Mouse (Mus musculus) CH12.LX (cell line): ENCODE measurements around the gene Car10. TPM values are rescaled to one million over a fixed set of nuclear protein-coding genes. Genes with fewer than 3 reads are reported as not detected.

Experiments
- DNase-seq: peaks from one replicate; pipeline ENCODE4 v3.0.0-alpha.2; 2013; ENCODE audit errors: extremely low read depth
- H3K27ac ChIP-seq: 2 replicates; pipeline ENCODE4 v1.5.1; 2012; ENCODE audit warnings: low read depth, mild to moderate bottlenecking, control low read depth, moderate library complexity; ENCODE audit not compliant: insufficient read depth
- H3K27me3 ChIP-seq: replicated peaks from 2 replicates; pipeline ENCODE3; 2012; ENCODE audit warnings: inconsistent platforms
- H3K36me3 ChIP-seq, 2 experiments: replicated peaks in 1 of 2; 2 replicates each; pipeline versions ENCODE3 to v1.6.1; 2012; ENCODE audit warnings: inconsistent platforms in 1 of 2, low read length in 1 of 2, mild to moderate bottlenecking in 1 of 2, mixed read lengths in 1 of 2, moderate library complexity in 1 of 2; ENCODE audit not compliant: control insufficient read depth in 1 of 2, insufficient read depth in 1 of 2
- H3K4me1 ChIP-seq, 2 experiments: 2 replicates each; pipeline ENCODE4 v1.6.1; 2012; ENCODE audit warnings: inconsistent platforms in 1 of 2, moderate library complexity in 1 of 2; ENCODE audit not compliant: insufficient read depth in 2 of 2, control insufficient read depth in 1 of 2
- H3K4me2 ChIP-seq: 2 replicates; pipeline ENCODE4 v1.6.1; 2012; ENCODE audit warnings: low read depth, mild to moderate bottlenecking, control low read depth; ENCODE audit not compliant: poor library complexity, insufficient read depth, severe bottlenecking
- H3K4me3 ChIP-seq, 3 experiments: fragments of 150-350 bp in 1 of 3; sonication (generic) in 1 of 3; replicated peaks in 1 of 3; 2 replicates each; pipeline versions ENCODE3 to v1.5.1; 2011 to 2012; ENCODE audit warnings: low read depth in 2 of 3, low read length in 2 of 3, mild to moderate bottlenecking in 2 of 3, moderate library complexity in 2 of 3, control low read depth in 1 of 3, improper control_type of control experiment in 1 of 3, inconsistent platforms in 1 of 3, mixed read lengths in 1 of 3; ENCODE audit not compliant: poor library complexity in 1 of 3
- H3K79me2 ChIP-seq: replicated peaks from 2 replicates; pipeline ENCODE4 v1.6.1; 2012; ENCODE audit warnings: mild to moderate bottlenecking, moderate library complexity; ENCODE audit not compliant: control insufficient read depth, poor library complexity, insufficient read depth, severe bottlenecking; ENCODE audit errors: extremely low read depth
- H3K9ac ChIP-seq: 2 replicates; pipeline ENCODE4 v1.6.1; 2012; ENCODE audit warnings: low read depth, mild to moderate bottlenecking, control low read depth, moderate library complexity; ENCODE audit not compliant: insufficient read depth
- H3K9me3 ChIP-seq: replicated peaks from 2 replicates; pipeline ENCODE3; 2012; ENCODE audit warnings: low read length, inconsistent platforms, mixed read lengths
- BHLHE40 ChIP-seq: IDR thresholded peaks from 2 replicates; pipeline ENCODE4 v1.6.1; 2011; ENCODE audit warnings: mild to moderate bottlenecking, low read depth, low read length, improper control_type of control experiment
- CHD1 ChIP-seq: IDR thresholded peaks from 2 replicates; pipeline ENCODE4 v1.6.1; 2012; ENCODE audit warnings: low read depth, low read length, improper control_type of control experiment, inconsistent platforms
- CHD2 ChIP-seq: IDR thresholded peaks from 2 replicates; pipeline ENCODE4 v1.6.1; 2011; ENCODE audit warnings: low read length, improper control_type of control experiment
- E2F4 ChIP-seq: IDR thresholded peaks from 2 replicates; pipeline ENCODE4 v1.6.1; 2011; ENCODE audit warnings: low read depth, low read length, improper control_type of control experiment; ENCODE audit not compliant: insufficient replicate concordance
- GABPA ChIP-seq: IDR thresholded peaks from 2 replicates; pipeline ENCODE4 v1.6.1; 2012; ENCODE audit warnings: low read depth, low read length, improper control_type of control experiment, inconsistent platforms; ENCODE audit not compliant: insufficient replicate concordance
- HCFC1 ChIP-seq: IDR thresholded peaks from 2 replicates; pipeline ENCODE4 v1.6.1; 2012; ENCODE audit warnings: low read depth, mild to moderate bottlenecking, inconsistent platforms, low read length, improper control_type of control experiment
- IRF4 ChIP-seq: IDR thresholded peaks from 2 replicates; pipeline ENCODE4 v1.6.1; 2014; ENCODE audit warnings: low read depth, mild to moderate bottlenecking, inconsistent platforms, low read length, improper control_type of control experiment
- JUN ChIP-seq: IDR thresholded peaks from 2 replicates; pipeline ENCODE4 v1.6.1; 2011; ENCODE audit warnings: low read depth, mild to moderate bottlenecking, low read length, improper control_type of control experiment, moderate library complexity; ENCODE audit not compliant: insufficient read depth
- JUND ChIP-seq: conservative IDR thresholded peaks from 2 replicates; pipeline ENCODE4 v1.6.1; 2011; ENCODE audit warnings: low read depth, low read length, improper control_type of control experiment
- KAT2A ChIP-seq: IDR thresholded peaks from 2 replicates; pipeline ENCODE4 v1.6.1; 2012; ENCODE audit warnings: low read length, improper control_type of control experiment, inconsistent platforms; ENCODE audit not compliant: insufficient replicate concordance
- MAZ ChIP-seq: IDR thresholded peaks from 2 replicates; pipeline ENCODE4 v1.6.1; 2012; ENCODE audit warnings: low read depth, mild to moderate bottlenecking, inconsistent platforms, low read length, improper control_type of control experiment, moderate library complexity
- MEF2A ChIP-seq: IDR thresholded peaks from 2 replicates; pipeline ENCODE4 v1.6.1; 2014; ENCODE audit warnings: low read depth, mild to moderate bottlenecking, inconsistent platforms, low read length, improper control_type of control experiment, borderline replicate concordance
- MXI1 ChIP-seq: IDR thresholded peaks from 2 replicates; pipeline ENCODE4 v1.6.1; 2011; ENCODE audit warnings: mild to moderate bottlenecking, low read depth, low read length, improper control_type of control experiment
- PAX5 ChIP-seq: IDR thresholded peaks from 2 replicates; pipeline ENCODE4 v1.6.1; 2012; ENCODE audit warnings: low read length, inconsistent platforms, mixed read lengths
- RAD21 ChIP-seq: IDR thresholded peaks from 2 replicates; pipeline ENCODE4 v1.6.1; 2011; ENCODE audit warnings: low read depth, mild to moderate bottlenecking, low read length, improper control_type of control experiment, moderate library complexity
- SIN3A ChIP-seq: IDR thresholded peaks from 2 replicates; pipeline ENCODE4 v1.6.1; 2012; ENCODE audit warnings: low read length, improper control_type of control experiment, inconsistent platforms
- SMC3 ChIP-seq: IDR thresholded peaks from 2 replicates; pipeline ENCODE4 v1.6.1; 2011; ENCODE audit warnings: low read depth, low read length, improper control_type of control experiment
- TBP ChIP-seq: conservative IDR thresholded peaks from 2 replicates; pipeline ENCODE4 v1.6.1; 2011; ENCODE audit warnings: low read depth, low read length, improper control_type of control experiment
- TCF12 ChIP-seq: IDR thresholded peaks from 2 replicates; pipeline ENCODE4 v1.6.1; 2014; ENCODE audit warnings: low read depth, mild to moderate bottlenecking, inconsistent platforms, low read length, improper control_type of control experiment
- UBTF ChIP-seq: IDR thresholded peaks from 2 replicates; pipeline ENCODE4 v1.6.1; 2012; ENCODE audit warnings: low read depth, mild to moderate bottlenecking, inconsistent platforms, low read length, improper control_type of control experiment, moderate library complexity
- USF1 ChIP-seq: IDR thresholded peaks from 2 replicates; pipeline ENCODE4 v1.6.1; 2014; ENCODE audit warnings: low read depth, mild to moderate bottlenecking, inconsistent platforms, low read length, improper control_type of control experiment
- USF2 ChIP-seq: conservative IDR thresholded peaks from 2 replicates; pipeline ENCODE4 v1.6.1; 2011; ENCODE audit warnings: low read depth, low read length, improper control_type of control experiment
- ZNF384 ChIP-seq: IDR thresholded peaks from 2 replicates; pipeline ENCODE4 v1.6.1; 2012; ENCODE audit warnings: low read depth, low read length, improper control_type of control experiment, inconsistent platforms
- dilution Hi-C: fragments of 300-500 bp; cut with MboI; formaldehyde crosslinking; loops from 2 replicates; pipeline ENCODE4 v1.14.3; 2020; ENCODE audit warnings: low sequenced_read_pairs; ENCODE audit not compliant: extremely low pct_unique_long_range_greater_than_20kb, extremely low pct_ligation_motif_present
- in situ Hi-C: fragments of 300-500 bp; cut with MboI; formaldehyde crosslinking; loops from 3 replicates; pipeline ENCODE4 v1.14.3; 2019; ENCODE audit warnings: low sequenced_read_pairs, low pct_ligation_motif_present, low pct_unique_long_range_greater_than_20kb, mixed read lengths
- polyA plus RNA-seq: library from polyadenylated mRNA; unstranded; fragments of >175 nt; gene quantifications from 2 replicates; pipeline ENCODE4 v1.2.1, GENCODE M21; 2012; ENCODE audit warnings: low read depth; ENCODE audit not compliant: insufficient read length
- total RNA-seq, 2 experiments: library from RNA; depleted of rRNA; stranded (reverse); fragments of 300-350 nt in 1 of 2; fragments of >200 nt in 1 of 2; gene quantifications; 2 replicates each; pipeline ENCODE4 v1.2.3; 2012 to 2014

Car10 gene
- total and polyA plus RNA-seq, 3 experiments = not detected

DNA sequence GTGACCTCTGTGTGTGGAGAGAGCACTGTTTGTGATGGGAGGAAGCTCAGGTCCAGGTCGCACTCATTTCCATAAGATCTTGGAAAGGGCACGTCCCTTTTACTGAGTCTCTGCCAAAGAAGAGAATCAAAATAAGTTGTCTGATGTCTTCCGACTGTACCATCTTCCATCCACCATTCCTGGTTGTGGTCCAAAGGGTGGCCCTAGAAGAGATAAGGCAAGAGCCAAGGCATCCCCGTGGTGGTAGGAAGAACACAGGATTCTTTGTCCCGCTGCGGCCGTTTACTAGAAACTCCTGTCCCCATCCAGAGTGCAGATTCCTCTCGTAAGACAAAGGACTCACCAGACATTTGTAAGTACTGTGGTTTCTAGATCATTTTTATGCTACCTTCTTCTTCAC, 346.9 kb downstream of the Car10 start:
- Histone ChIP-seq H3K9ac (no peak overlapping the region), H3K4me3 (no peak overlapping the region), H3K9me3 (no peaks in the 10 kb centered on the region), H3K4me2 (no peak overlapping the region), H3K27me3 (peaks cover 30% of the 10 kb centered on the region), H3K36me3 (no peaks in the 10 kb centered on the region), H3K4me1 (no peaks in the 10 kb centered on the region)
- dilution Hi-C loops = no loop called here
- in situ Hi-C loops = no loop called here
- no peak for DNase-seq
- TF ChIP-seq GABPA (no peak), E2F4 (no peak), PAX5 (no peak), JUND (no peak), RAD21 (no peak), TBP (no peak), SMC3 (no peak), BHLHE40 (no peak), CHD2 (no peak), USF2 (no peak), ZNF384 (no peak), CHD1 (no peak), JUN (no peak), IRF4 (no peak)
- TF ChIP-seq, all 38 proteins: peak for 0
- Histone ChIP-seq H3K79me2 (no peaks in the 10 kb centered on the region), H3K27ac (no peak overlapping the region)

DNA sequence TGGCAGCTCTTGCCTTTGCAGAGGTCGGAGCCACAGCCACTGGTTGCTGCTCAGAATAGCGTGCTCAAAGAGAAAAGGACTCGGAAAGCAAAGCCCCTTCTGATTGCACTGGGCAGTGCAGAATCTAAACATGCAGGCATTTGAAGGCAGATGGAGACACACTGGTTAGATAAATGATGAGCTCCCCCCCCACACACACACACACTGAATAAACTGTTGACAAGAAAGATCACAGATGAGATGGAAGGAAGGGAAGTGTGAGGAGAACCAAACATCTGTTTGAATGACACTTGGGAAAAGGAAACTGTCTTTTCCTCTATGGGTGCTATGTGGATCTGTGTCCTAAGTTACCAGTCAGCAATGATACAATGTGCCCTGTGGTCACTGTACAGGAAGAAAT, 349.7 kb downstream of the Car10 start:
- Histone ChIP-seq H3K4me1 (no peaks in the 10 kb centered on the region), H3K9me3 (no peaks in the 10 kb centered on the region), H3K4me2 (no peak overlapping the region)

More for the DNA sequence above, 349.7 kb downstream of the Car10 start:
- no peaks in the 10 kb centered on the region for H3K79me2 ChIP-seq
- dilution Hi-C loops = no loop called here
- H3K9ac ChIP-seq = no peak overlapping the region
- peaks cover 30% of the 10 kb centered on the region for H3K27me3 ChIP-seq
- H3K36me3 ChIP-seq = no peaks in the 10 kb centered on the region
- no peak overlapping the region for H3K4me3 ChIP-seq
- no peak overlapping the region for H3K27ac ChIP-seq
- no peak for TF ChIP-seq CHD1
- no peak for TF ChIP-seq USF1
- no peak for TF ChIP-seq IRF4
- TF ChIP-seq SIN3A = no peak
- no peak for TF ChIP-seq BHLHE40
- no peak for TF ChIP-seq MAZ
- no peak for TF ChIP-seq JUND
- no peak for TF ChIP-seq MEF2A
- TF ChIP-seq TCF12 = no peak
- no peak for TF ChIP-seq USF2
- TF ChIP-seq ZNF384 = no peak
- no peak for TF ChIP-seq HCFC1
- TF ChIP-seq E2F4 = no peak
- no peak for TF ChIP-seq MXI1
- no peak for TF ChIP-seq KAT2A
- TF ChIP-seq UBTF = no peak
- in situ Hi-C loops = no loop called here
- no peak for DNase-seq
